Comparison of ENCODE assay signal across 10 mouse cellular contexts in genomic region chr11:113389637-113390036, GRCm38 (mm10).
DNase-seq lines count a peak whose midpoint lies in the region; ATAC-seq and TF ChIP-seq lines count a peak whose summit lies in the region.
"Had no signal": no experiment of that assay in that cellular context is flagged by ENCODE, and none has a peak within 500 bp of the region (broad histone marks: within the 10 kb centered on the region; RNA-seq: fewer than 3 reads in every experiment).

No protein-coding gene starts in this region.

- intact Hi-C loops in left cerebral cortex, postnatal 14 days (cut with DNase I) = no loop called here
- intact Hi-C loops in gastrocnemius, adult 2 months (cut with DNase I) = no loop called here
- intact Hi-C loops in heart, postnatal 14 days (cut with DNase I) = no loop called here

- ATAC-seq in hindbrain, embryonic 11.5 days (ENCODE audit: low FRiP score) = 0 out of 2 replicates have a peak, but pooled peaks have one; percentile 38
- ATAC-seq in neural tube, embryonic 15.5 days (ENCODE audit: low FRiP score) = peak; percentile 74; the same call in 1 of the 2 replicates

- no peak for TF ChIP-seq CTCF in gastrocnemius, adult 2 months (IDR thresholded peaks at IDR 0.05)

- H3K4me3 ChIP-seq in hindbrain, embryonic 11.5 days (ENCODE audit: low read depth, low read length) = no peak overlapping the region
- no peak overlapping the region for H3K4me3 ChIP-seq in neural tube, embryonic 15.5 days (replicated peaks)
- H3K4me3 ChIP-seq in gastrocnemius, adult 2 months = no peak overlapping the region
- H3K4me3 ChIP-seq: liver, embryonic 15.5 days had no signal

- no peak overlapping the region for H3K4me2 ChIP-seq in hindbrain, embryonic 11.5 days (replicated peaks; ENCODE audit: low read depth, low read length)
- H3K4me2 ChIP-seq in neural tube, embryonic 15.5 days = no peak overlapping the region
- H3K4me2 ChIP-seq: liver, embryonic 15.5 days had no signal

- no peaks in the 10 kb centered on the region for H3K9me3 ChIP-seq in hindbrain, embryonic 11.5 days (ENCODE audit: control insufficient read depth, low read length)
- H3K9me3 ChIP-seq in neural tube, embryonic 15.5 days (replicated peaks) = no peaks in the 10 kb centered on the region
- H3K9me3 ChIP-seq: liver, embryonic 15.5 days had no signal

- no peak overlapping the region for H3K27ac ChIP-seq in hindbrain, embryonic 11.5 days (ENCODE audit: low read depth, low read length)
- 0 out of 2 replicates have a peak overlapping the region, but pooled peaks have one; percentile 20 for H3K27ac ChIP-seq in neural tube, embryonic 15.5 days (replicated peaks)
- H3K27ac ChIP-seq in gastrocnemius, adult 2 months = no peak overlapping the region
- H3K27ac ChIP-seq: liver, embryonic 15.5 days had no signal

- peak; percentile 22 to 44 for DNase-seq in left cerebral cortex, postnatal 14 days (ENCODE audit: low spot score in 2 of 2)
- no peak for DNase-seq in left cerebral cortex, adult 11 months (ENCODE audit: low spot score)
- peak; percentile 18 to 36 for DNase-seq in cerebellum, postnatal 25 days
- no peak for DNase-seq in hindbrain, embryonic 11.5 days (ENCODE audit: low spot score)
- no peak for DNase-seq in gastrocnemius, adult 2 months
- DNase-seq in heart, postnatal 14 days = no peak
- DNase-seq: gastrocnemius, postnatal 25 days; thymus, adult 2 months had no signal

- 41% methylated on average over 6 of the region's 6 CpGs for WGBS in hindbrain, embryonic 11.5 days
- 17% methylated on average over 6 of the region's 6 CpGs for WGBS in neural tube, embryonic 15.5 days

- H3K9ac ChIP-seq in hindbrain, embryonic 11.5 days (ENCODE audit: low read depth, low read length) = no peak overlapping the region
- H3K9ac ChIP-seq in neural tube, embryonic 15.5 days (replicated peaks) = no peak overlapping the region
- H3K9ac ChIP-seq: liver, embryonic 15.5 days had no signal

- H3K27me3 ChIP-seq in hindbrain, embryonic 11.5 days (ENCODE audit: control insufficient read depth, insufficient read depth, low read length) = no peaks in the 10 kb centered on the region
- no peaks in the 10 kb centered on the region for H3K27me3 ChIP-seq in neural tube, embryonic 15.5 days (replicated peaks)
- H3K27me3 ChIP-seq: liver, embryonic 15.5 days had no signal

- H3K36me3 ChIP-seq in hindbrain, embryonic 11.5 days (ENCODE audit: control insufficient read depth, insufficient read depth, low read length) = no peaks in the 10 kb centered on the region
- no peaks in the 10 kb centered on the region for H3K36me3 ChIP-seq in neural tube, embryonic 15.5 days
- H3K36me3 ChIP-seq: liver, embryonic 15.5 days had no signal

- no peaks in the 10 kb centered on the region for H3K4me1 ChIP-seq in hindbrain, embryonic 11.5 days (replicated peaks; ENCODE audit: control insufficient read depth, insufficient read depth, low read length)
- peaks cover 47% of the 10 kb centered on the region for H3K4me1 ChIP-seq in neural tube, embryonic 15.5 days
- H3K4me1 ChIP-seq: liver, embryonic 15.5 days had no signal

Comparison
In these comparisons a context has a peak if more than half of its experiments do, and no peak if none do; other contexts are left out.
1. DNase-seq: peak in left cerebral cortex, postnatal 14 days (2 of 2) and cerebellum, postnatal 25 days (2 of 2); none in left cerebral cortex, adult 11 months (single experiment), hindbrain, embryonic 11.5 days (single experiment), gastrocnemius, adult 2 months (single experiment) and heart, postnatal 14 days (0 of 2).